Mouse (Mus musculus): ENCODE measurements around the gene 1700003E16Rik.

The 1700003E16Rik gene

GRCm38 (mm10) chr6:83127419-83127818 lies 28.8 kb upstream of the 1700003E16Rik start:
- no peak for DNase-seq (ENCODE audit: low spot score in 2 of 2)

GRCm38 (mm10) chr6:83131469-83132034 lies 24.7 kb upstream of the 1700003E16Rik start:
- no peak for DNase-seq (ENCODE audit: low spot score in 2 of 2)

- DNase-seq (ENCODE audit: low spot score in 2 of 2): no peak
These were observed 23.9 kb upstream of the 1700003E16Rik start for GRCm38 (mm10) chr6:83132176-83132919.

- DNase-seq (ENCODE audit: low spot score in 2 of 2): no peak
These were observed 22.0 kb upstream of the 1700003E16Rik start for GRCm38 (mm10) chr6:83134226-83134625.

GRCm38 (mm10) chr6:83134951-83135513 lies 21.2 kb upstream of the 1700003E16Rik start, which contains the start of gene Rtkn:
Gene Rtkn (plus strand): TSS chr6:83135463.
- DNase-seq (ENCODE audit: low spot score in 2 of 2): no peak

- DNase-seq (ENCODE audit: low spot score in 2 of 2): no peak
These were observed 20.5 kb upstream of the 1700003E16Rik start for GRCm38 (mm10) chr6:83135571-83136161.

- no peak for DNase-seq (ENCODE audit: low spot score in 2 of 2)
These were observed 19.8 kb upstream of the 1700003E16Rik start for GRCm38 (mm10) chr6:83136291-83136880.

GRCm38 (mm10) chr6:83136881-83137575 lies 19.2 kb upstream of the 1700003E16Rik start:
- DNase-seq (ENCODE audit: low spot score in 2 of 2): peak in 1 of 2 experiments; percentile 56

GRCm38 (mm10) chr6:83137576-83137950 lies 18.6 kb upstream of the 1700003E16Rik start:
- no peak for DNase-seq (ENCODE audit: low spot score in 2 of 2)

GRCm38 (mm10) chr6:83138056-83138455 lies 18.1 kb upstream of the 1700003E16Rik start:
- DNase-seq (ENCODE audit: low spot score in 2 of 2): no peak

- DNase-seq (ENCODE audit: low spot score in 2 of 2): no peak
These were observed 16.2 kb upstream of the 1700003E16Rik start for GRCm38 (mm10) chr6:83140044-83140443.

- no peak for DNase-seq (ENCODE audit: low spot score in 2 of 2)
These were observed 14.6 kb upstream of the 1700003E16Rik start for GRCm38 (mm10) chr6:83141636-83142035.

- DNase-seq (ENCODE audit: low spot score in 2 of 2): no peak
These were observed 13.9 kb upstream of the 1700003E16Rik start for GRCm38 (mm10) chr6:83142211-83142731.

- DNase-seq (ENCODE audit: low spot score in 2 of 2): no peak
These were observed 13.3 kb upstream of the 1700003E16Rik start for GRCm38 (mm10) chr6:83142886-83143285.

- no peak for DNase-seq (ENCODE audit: low spot score in 2 of 2)
These were observed 11.0 kb upstream of the 1700003E16Rik start for GRCm38 (mm10) chr6:83145209-83145608.

- no peak for DNase-seq (ENCODE audit: low spot score in 2 of 2)
These were observed 10.4 kb upstream of the 1700003E16Rik start for GRCm38 (mm10) chr6:83145805-83146204.

- no peak for DNase-seq (ENCODE audit: low spot score in 2 of 2)
These were observed 8.9 kb upstream of the 1700003E16Rik start for GRCm38 (mm10) chr6:83147280-83147679.

GRCm38 (mm10) chr6:83151721-83152120 lies 4.5 kb upstream of the 1700003E16Rik start:
- no peak for DNase-seq (ENCODE audit: low spot score in 2 of 2)

- no peak for DNase-seq (ENCODE audit: low spot score in 2 of 2)
These were observed 3.2 kb upstream of the 1700003E16Rik start for GRCm38 (mm10) chr6:83153038-83153437.

GRCm38 (mm10) chr6:83153485-83153884 lies 2.7 kb upstream of the 1700003E16Rik start:
- DNase-seq (ENCODE audit: low spot score in 2 of 2): no peak

GRCm38 (mm10) chr6:83155552-83156238 lies 509 bp upstream of the 1700003E16Rik start:
- DNase-seq (ENCODE audit: low spot score in 2 of 2): peak in 1 of 2 experiments; percentile 35

Data from cerebellum, postnatal 4 days (tissue).